Mouse (Mus musculus) layer of hippocampus, postnatal 14 days (tissue): ENCODE results near the gene Scarb1. TPM values are rescaled to one million over a fixed set of nuclear protein-coding genes. Genes with fewer than 3 reads are reported as not detected.

ENCODE experiments used
- DNase-seq, 2 experiments: peaks; one replicate each; pipeline ENCODE4 v3.0.0; 2021 to 2022; ENCODE audit warnings: low spot score in 2 of 2, mixed read lengths in 1 of 2
- total RNA-seq, 2 experiments: library from RNA; stranded (reverse); gene quantifications; 2 replicates each; pipeline ENCODE4 v1.2.3; 2021

Scarb1 gene
- total RNA-seq, 2 experiments from 2014 or later: 46.1 to 54.3 TPM

DNA sequence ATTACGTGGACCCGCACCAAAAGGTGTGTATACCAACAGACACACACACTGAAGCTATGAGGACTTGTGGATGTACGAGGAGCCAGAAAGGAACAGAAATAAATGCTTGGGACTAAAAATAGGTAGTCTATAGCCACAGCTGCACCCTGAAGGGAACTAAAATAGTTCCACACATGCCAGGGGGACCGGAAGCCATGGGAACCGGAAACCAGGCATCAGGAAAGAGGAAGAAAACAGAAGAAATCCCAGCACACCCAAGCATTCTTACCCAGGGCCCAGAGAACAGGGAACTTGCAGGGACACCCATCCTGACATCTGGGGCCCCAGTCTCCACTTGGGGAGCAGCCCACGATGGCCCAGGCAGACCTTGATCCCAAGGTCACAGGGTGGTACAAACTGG, 7.9 kb downstream of the Scarb1 start:
- no peak for DNase-seq

DNA sequence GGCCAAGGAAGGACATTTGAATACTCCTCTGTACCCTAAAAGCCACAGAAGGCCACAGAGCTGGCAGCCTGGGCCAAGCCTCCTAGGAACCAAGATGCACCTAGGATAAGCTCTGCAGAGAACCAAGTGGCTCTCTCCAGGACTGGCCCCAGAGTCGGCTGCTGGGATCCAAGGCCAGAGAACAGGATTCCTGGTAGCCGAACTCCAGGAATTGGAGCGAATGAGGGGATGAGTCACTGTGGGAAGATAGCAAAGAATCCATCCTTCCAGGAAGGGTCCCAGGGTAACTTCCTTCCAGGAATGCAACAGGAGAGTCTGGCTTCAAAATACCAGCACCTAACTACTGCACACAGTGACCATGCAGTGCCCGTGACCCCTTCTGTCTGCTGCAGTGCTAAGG, 8.6 kb downstream of the Scarb1 start:
- no peak for DNase-seq

DNA sequence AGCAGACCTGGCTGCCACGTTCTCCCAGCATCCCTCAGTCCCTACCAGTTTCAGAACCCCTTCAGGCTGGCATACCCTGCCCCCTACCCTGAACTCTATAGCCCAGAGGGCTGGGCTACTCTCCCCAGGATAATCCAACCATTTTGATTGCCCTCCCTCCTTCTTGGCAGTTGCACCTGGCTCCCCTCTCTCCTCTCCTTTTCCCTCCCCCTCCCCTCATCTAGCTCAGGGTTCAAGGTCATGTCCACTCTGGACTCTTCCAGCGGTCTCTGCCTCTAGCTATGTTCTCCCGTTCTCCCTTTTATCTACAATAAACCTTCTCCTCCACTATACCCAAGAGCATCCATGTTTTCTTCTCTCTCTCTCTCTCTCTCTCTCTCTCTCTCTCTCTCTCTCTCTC, 9.1 kb downstream of the Scarb1 start:
- DNase-seq: no peak

DNA sequence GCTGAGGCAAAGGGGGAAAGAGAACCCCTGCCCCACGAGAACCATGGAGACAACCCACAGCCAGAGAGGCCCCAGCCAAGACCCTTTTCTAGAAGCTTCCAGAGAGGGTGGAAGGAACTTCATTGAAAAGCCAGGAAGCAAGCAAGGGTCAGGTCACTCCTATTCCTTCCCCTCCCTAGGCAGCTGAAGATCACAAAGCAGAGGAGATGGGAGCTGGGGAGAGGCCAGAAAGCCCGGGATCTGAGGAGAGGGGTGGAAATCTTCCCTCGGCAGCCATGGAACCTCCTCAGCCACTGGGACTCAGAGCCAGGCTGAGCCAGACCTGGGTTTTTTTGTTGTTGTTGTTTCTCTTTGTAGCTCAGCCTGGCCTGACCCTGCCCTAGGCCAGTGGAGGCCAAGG, 9.8 kb downstream of the Scarb1 start:
- no peak for DNase-seq

DNA sequence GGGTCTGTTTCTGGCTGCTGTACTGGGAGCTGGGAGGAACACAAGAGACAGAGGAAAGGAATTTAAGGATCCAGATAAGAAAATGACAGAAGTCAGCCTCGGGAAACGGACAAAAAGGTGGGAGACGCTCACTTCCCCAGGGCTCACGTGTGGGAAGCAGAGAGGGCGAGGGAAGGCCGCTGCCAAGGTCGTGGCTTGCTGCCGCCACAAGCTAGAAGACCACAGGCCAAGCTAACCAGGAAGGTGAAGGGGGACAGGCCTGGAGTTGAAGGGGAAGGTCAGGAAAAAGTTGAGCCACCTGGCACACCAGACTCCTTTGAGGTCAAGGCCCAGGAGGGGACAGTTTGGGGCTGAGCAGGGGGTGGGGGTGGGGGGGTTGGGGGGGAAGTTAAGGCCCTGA, 10.2 kb downstream of the Scarb1 start:
- no peak for DNase-seq

DNA sequence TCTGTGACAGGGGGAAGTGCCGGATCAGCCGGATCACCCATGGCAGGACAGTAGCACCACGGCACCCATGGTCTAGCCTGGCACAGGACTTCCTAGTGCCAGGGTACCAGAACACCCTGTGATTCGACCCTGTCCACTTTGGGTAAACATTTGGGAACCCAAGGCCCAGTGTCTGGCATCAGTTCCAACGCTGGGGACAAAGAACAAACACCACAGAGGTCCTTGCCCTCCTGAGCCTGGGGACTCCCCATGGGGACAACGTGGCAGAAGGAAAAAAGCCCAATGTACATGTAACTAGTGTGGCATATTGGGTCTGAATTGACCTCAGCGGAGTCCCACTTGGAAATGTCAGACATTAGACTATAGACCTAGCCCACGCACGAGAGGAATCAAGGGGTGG, 10.7 kb downstream of the Scarb1 start:
- no peak for DNase-seq

DNA sequence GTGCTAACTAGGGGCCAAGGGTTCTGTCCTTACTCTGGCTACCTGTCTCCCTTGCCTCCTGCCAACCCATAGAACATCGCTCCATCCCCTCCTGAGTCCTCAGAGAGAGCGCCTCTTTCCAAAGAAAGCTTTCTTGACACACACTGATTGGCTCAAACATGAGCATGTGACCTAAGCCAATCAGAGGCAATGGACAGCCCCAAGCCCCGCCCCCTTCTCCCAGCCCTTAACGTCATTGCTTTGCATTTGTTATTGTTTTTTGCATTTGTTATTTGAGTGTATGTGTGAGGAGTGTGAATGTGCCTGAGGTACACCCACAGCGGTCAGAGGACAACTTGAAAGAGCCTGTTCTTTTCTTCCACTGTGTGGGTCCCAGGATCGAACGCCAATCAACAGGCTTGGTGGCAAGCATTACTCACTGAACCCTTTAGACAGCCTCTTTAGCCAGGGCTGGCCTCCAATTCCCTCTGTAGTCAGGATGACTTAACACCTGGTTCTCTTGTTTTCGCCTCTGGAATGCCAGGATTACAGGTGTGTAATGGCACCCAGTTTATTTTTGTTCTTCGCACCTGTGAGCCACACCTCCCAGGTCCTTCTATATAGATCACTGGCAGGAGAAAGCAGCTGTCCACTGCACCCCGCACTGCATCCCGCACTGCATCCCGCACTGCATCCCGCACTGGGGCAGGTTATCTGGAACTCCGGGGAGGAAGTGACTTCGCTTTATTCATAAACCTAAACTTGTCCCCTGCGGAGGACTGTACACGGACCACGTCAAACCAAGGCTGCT, 13.1 kb downstream of the Scarb1 start:
- DNase-seq: no peak

DNA sequence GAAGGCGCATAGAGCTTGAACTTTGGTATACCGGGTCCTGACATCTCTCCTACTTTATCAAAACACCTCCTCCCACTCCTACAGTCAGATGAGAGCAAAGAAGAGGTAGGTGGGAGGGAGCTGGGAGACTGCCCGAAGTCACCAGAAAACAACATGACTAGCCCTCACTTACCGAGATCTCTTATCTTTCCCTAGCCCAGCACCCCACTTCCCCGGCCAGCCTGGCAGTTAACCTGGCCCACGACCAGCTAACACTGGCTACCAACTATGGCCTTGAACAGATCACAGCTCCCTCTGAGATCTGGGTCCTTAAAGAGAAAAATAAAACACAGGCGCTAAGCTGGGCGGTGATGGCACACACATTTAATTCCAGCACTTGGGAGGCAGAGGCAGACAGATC, 14.5 kb downstream of the Scarb1 start:
- no peak for DNase-seq

DNA sequence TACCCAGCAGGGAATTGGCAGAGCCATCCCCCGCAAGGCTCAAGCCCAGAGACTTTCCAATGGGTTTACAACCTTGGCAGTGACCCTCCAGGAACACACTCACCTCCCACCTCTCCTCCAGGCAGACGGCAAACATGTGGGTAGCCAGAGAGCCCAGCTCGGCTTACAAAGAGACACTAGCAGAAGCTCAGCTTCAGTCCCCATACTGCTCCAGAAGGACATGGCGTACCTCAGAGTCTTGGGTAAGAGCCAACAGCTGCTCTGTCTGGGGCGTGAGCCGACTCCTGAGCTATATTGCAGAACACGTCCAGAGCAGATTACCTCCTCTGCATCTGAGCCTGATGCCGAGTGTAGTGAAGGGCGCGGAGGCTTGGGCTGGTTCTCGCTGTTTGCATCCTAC, 15.0 kb downstream of the Scarb1 start:
- DNase-seq: no peak

DNA sequence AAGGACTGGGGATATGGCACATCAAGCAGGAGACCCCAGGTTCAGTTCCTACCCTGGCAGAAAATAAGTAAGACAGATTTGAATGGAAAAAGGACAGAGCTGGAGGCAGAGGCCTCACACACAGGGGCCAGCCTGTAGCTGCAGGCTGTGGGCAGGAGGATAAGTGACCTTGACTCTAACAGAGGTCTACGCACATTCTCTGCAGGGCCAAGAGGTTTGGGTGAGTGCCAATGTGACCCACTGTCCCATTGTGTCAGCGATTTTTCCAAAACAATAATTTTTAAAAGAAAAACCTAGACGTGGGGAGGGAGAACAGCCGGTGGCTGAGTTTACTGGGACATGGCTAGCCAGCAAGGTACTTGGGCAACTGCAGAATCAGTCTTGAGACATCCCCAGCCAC, 15.6 kb downstream of the Scarb1 start:
- DNase-seq: no peak

DNA sequence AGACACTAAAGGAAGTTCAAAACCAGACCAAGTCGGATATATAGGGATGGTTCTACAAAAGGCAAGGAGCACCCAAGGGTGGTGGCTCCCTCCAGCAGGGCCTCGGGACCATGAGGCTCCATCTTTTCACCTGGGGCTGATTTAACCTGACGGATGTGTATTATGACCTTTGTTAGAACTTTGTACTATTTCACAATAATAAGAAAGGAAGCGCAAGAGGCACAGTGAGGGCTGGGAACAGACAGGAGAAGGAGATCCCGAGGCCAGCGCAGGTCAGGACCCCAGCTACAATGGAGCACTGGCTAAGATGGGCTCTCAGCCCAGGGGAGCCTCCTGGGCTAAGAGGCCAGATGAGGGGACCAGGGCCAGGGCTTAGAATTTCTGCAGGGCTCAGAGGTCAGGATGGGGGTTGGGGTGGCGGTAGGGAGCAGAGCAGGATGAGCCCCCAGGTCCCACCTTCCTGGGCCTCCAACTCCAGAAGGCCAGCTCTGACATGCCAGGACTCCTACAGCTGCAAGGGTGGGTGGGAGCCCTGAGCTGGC, 16.9 kb downstream of the Scarb1 start:
- DNase-seq: no peak

DNA sequence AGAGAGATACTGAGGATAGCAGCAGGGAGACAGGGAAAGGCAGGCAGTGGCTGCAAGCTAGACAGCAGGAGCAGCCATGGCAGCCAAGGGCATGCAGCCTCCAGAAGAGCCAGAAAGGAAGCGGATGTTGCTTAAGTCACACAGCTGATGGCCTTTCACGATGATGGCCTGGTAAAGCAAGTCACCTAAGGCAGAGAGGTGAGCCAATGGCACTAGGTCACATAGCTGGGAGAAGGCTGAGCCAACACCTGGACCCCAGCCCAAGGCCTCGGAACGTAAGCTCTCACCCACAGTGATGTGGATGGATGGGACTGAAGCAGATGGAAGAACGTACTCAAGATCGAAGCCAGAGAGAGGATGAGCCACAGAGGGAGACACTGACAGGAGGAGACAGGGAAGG, 17.8 kb downstream of the Scarb1 start:
- DNase-seq: no peak

DNA sequence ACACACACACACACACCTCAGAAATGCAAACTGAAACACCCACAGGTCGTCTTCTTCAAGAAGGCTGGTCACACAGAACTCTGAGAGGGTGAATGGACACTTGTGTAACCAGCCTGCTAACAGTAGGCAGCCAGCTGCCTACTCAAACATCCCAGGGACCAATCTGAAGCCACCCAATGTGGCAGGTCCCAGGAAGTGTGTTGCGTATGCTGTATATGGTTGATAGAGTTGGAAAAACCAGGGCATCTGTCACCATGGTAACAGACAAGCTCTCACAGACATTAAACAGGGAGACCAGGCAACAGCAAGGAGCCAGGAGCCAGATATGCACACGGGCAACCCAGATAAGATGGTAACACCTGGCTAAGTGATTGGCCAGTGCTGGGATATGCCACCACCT, 19.1 kb downstream of the Scarb1 start:
- no peak for DNase-seq

DNA sequence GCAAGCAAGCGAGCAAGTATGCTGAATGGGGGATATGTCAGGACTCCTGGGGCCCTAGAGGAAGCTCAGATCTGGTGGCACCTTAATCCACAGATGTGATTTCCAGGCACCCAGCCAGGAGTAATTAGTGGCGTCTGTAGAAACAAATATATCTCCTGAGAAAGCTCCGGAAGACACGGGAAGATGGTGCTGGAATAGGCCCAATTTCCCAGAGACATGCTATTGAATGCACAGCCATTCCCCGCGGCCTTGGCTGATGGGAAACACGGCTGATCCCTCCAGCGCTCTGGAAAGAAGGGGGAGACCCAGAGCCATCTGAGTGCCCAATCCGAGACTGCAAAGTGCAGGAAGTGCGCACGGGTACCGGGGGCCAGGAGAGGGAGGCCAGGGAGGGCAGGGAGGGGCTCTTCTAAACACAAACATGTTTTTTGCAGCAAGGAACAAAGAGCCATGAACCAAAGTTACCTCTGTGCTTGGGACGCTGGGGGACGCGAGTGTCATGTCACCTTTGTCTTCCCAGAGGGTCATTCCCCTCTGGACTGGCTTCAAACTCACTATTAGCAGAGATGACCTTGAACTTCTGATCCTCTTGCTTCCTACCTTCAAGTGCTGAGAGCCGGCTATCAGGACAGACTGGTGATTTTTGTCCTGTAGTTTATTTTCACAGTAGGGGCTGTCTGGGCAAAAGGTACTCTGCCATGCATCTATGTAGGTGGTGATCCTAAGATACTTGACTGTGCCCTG, 21.7 kb downstream of the Scarb1 start:
- no peak for DNase-seq

DNA sequence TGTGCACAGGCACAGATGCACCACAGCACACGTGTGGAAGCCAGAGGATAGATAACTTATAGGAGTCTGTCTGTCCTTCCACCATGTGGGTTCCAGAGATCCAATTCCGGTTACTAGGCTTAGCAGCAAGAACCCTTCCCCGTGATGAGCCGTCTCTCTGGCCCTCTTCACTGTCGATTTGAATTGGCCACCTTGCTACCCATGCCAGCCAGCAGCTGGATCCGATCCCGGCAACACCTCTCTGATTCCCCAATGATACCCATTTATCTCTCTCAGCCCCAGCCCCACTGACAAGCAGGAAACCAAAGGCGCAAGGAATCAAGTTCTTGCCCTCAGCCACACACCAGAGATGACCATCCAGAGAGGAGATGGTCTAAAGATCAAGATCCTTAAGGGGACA, 22.9 kb downstream of the Scarb1 start:
- no peak for DNase-seq

DNA sequence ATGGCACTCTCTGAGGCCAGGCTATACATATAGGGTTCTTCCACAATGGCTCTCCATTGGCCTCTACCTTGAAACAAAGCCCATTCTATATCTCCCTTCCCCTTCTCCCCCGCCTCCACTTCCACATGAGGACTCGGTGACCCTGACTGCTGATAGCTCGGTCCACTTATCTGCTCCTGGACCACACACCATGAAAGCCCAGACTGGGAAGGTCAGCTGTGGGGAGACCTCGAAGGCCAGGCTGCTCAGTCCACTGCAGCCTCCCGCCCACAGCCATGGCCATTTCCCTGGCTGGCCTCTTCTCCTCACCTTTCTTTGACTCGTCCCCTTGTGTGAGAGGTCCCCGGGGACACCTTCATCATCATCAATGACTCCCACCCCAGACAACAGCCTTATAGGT, 23.6 kb downstream of the Scarb1 start:
- no peak for DNase-seq

DNA sequence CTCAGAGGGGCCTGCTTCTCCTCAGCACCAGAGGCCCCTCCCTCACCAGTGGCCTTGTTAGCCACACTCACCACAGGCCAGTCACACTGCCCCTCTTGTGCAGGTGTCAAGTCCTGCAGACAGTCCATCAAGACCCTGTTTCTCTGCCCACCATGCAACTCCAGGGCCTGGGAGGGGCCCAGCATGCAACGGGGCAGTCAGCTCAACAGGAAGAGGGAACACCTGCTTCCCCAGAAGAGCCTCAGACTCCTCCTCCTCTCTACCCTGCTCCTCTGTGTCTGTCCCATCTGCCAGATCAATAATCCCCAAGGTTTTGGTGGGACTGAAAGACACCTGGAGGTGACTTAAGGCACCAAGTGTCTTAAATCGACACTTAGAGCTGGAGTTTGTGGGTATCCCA, 24.1 kb downstream of the Scarb1 start:
- no peak for DNase-seq

DNA sequence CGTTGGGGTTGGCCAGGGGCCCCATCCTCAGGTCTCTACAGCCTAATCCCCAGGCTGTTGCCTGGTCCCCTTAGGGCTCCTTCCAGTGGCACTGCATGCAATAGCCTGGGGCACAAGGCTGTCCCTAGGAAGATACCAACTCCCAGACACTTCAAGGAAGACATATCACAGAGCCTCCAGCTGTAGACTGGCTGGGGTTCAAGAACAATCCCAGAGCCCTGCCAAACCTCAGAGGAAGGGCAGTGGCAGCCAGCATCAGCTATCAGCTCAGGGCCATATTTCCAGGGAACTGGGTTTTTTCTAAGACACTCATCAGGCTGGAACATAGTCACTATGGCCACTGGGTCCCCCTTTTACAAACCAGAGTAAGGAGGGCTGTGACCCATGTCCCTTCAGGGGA, 25.8 kb downstream of the Scarb1 start:
- DNase-seq: no peak

DNA sequence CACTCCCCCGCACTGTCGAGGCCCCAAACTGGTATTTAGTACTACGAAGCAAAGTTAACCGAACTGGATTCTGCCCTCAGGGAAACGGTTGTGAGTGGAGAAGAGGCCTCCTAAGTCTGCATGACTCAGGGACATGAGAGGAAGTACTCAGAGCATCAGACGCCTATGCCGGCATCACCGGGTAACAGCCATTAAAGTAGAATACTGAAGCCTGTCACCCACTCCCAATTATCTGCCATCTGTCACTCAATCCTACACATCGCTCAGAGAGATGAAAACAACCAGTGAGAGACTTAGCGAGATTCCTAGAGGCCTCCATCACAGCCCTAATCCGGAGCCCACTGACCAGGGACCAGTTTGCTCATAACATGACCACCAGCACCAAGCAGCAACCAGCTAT, 26.9 kb downstream of the Scarb1 start:
- DNase-seq: peak; percentile 28 to 52

DNA sequence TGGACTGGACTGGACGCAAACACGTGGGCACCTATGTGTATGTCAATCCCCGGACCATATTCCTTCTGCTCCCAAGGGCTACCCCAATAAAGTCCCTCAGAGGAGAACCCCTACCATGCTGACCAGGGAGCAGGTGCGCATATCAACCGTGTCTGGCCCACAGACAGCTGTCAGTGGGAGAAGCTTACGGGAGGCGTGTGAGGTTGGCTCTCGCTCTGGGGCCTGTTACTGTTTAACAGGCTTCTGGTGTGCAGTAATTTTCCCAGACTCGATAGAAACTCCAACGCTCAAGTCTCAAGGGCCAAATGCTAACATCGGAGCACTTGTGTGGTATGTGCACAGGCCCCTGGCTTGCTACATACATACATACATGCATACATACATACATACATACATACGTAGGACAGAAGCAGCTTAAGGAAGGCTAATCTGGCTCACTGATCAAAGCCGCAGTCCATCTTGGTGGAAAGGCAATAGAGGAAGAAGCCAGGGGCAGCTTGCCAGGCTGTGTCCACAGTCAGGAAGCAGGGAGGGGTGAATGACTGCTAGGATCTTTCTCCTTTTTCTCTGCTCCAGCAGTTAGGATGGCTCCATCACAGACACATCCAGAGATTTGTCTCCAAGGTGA, 27.8 kb downstream of the Scarb1 start:
- peak in 1 of 2 experiments; percentile 34 for DNase-seq

DNA sequence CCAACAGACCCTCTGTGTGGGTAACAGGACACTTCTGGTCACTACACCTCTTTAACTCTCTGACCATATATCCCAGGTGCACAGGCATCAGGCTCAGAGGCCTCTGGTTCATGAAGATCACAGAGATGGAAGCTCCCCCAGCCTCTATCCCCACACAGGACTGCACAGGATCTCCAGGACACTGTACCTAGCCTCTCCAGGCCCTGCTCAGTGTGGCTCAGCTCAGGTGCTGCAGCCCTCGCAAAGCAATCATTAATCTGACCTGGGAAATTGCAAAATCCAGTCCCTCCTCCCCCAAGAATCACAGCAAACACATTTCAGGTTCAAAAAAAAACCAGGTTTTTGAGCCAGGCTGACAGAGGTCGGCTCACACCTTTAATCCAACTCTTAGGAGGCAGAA, 29.9 kb downstream of the Scarb1 start:
- no peak for DNase-seq

DNA sequence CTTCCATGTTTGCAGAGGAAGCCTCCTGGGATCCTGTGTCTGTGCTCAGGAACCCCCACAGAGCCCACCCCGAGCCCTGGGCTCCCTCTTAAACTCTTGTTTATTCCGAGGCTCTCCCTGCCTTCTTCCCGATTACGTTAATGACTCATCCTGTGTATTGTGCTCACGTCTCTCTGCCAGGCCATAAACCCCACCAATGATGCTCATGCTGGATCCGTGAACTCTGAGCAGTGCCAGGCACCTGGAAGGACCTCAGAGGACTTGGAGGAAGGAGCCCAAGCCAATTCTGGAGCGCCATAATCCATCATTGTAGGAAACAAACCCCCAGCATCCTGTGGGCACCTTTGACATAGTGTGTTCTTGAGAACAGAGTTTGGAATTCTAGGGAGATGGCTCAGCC, 31.7 kb downstream of the Scarb1 start:
- DNase-seq: no peak
